Mouse (Mus musculus): ENCODE results near the gene Jhy. TPM values are rescaled to one million over a fixed set of nuclear protein-coding genes. Genes with fewer than 3 reads are reported as not detected.

Jhy gene
- total and polyA plus RNA-seq, 3 experiments: not detected

- H3K27ac ChIP-seq (ENCODE audit: control insufficient read depth, low read depth, low read length): no peak overlapping the region
- H3K9ac ChIP-seq (ENCODE audit: control insufficient read depth, low read depth, low read length, poor library complexity, severe bottlenecking): no peak overlapping the region
- H3K9me3 ChIP-seq (replicated peaks; ENCODE audit: insufficient read depth, low read length): no peaks in the 10 kb centered on the region
- no peaks in the 10 kb centered on the region for H3K79me2 ChIP-seq (ENCODE audit: control insufficient read depth, insufficient read depth, low read length, poor library complexity)
- H3K4me3 ChIP-seq (ENCODE audit: control insufficient read depth in 1 of 2, insufficient read depth in 1 of 2, low read depth in 2 of 2, low read length in 2 of 2): no peak overlapping the region
- no peaks in the 10 kb centered on the region for H3K36me3 ChIP-seq (ENCODE audit: control insufficient read depth in 1 of 2, insufficient read depth in 2 of 2, low read length in 2 of 2)
- no peaks in the 10 kb centered on the region for H3K4me1 ChIP-seq (ENCODE audit: control insufficient read depth in 1 of 2, insufficient read depth in 2 of 2, low read length in 2 of 2)
- TF ChIP-seq NRF1 (IDR thresholded peaks at IDR 0.05; ENCODE audit: insufficient read depth, low read depth, low read length, poor library complexity, severe bottlenecking) (no peak), UBTF (IDR thresholded peaks at IDR 0.05; ENCODE audit: borderline replicate concordance, insufficient read depth, low read depth, low read length) (no peak), CTCF (IDR thresholded peaks at IDR 0.05 in 2 of 3, conservative IDR thresholded peaks at IDR 0.05 in 1 of 3; ENCODE audit: control insufficient read depth in 1 of 3, insufficient read depth in 1 of 3, low read depth in 2 of 3, low read length in 3 of 3, poor library complexity in 1 of 3, severe bottlenecking in 1 of 3) (no peak), ZNF384 (IDR thresholded peaks at IDR 0.05; ENCODE audit: low read depth, low read length) (no peak), BHLHE40 (IDR thresholded peaks at IDR 0.05; ENCODE audit: borderline replicate concordance, low read depth, low read length) (no peak)
- no peak for DNase-seq (ENCODE audit: low read depth, low spot score)
- H3K27me3 ChIP-seq (ENCODE audit: control insufficient read depth in 1 of 2, insufficient read depth in 2 of 2, low read length in 2 of 2): no peaks in the 10 kb centered on the region
These were observed 87.2 kb downstream of the Jhy start for GRCm38 (mm10) chr9:40876693-40877092.

- no peak overlapping the region for H3K27ac ChIP-seq (ENCODE audit: control insufficient read depth, low read depth, low read length)
- TF ChIP-seq RAD21 (IDR thresholded peaks at IDR 0.05; ENCODE audit: low read depth, low read length): no peak
- no peak for TF ChIP-seq USF2 (IDR thresholded peaks at IDR 0.05; ENCODE audit: borderline replicate concordance in 1 of 2, insufficient read depth in 1 of 2, low read depth in 1 of 2, low read length in 2 of 2)
- no peak for TF ChIP-seq BHLHE40 (IDR thresholded peaks at IDR 0.05; ENCODE audit: borderline replicate concordance, low read depth, low read length)
- no peak for TF ChIP-seq POLR2AphosphoS2 (IDR thresholded peaks at IDR 0.05; ENCODE audit: low read length)
- no peak for TF ChIP-seq POLR2A (IDR thresholded peaks at IDR 0.05; ENCODE audit: control insufficient read depth in 1 of 2, insufficient read depth in 1 of 2, low read depth in 1 of 2, low read length in 2 of 2, poor library complexity in 1 of 2)
- no peak for TF ChIP-seq MYB (IDR thresholded peaks at IDR 0.05; ENCODE audit: low read depth, low read length)
- no peak for TF ChIP-seq ETS1 (IDR thresholded peaks at IDR 0.05; ENCODE audit: low read depth, low read length)
- TF ChIP-seq SIN3A (IDR thresholded peaks at IDR 0.05; ENCODE audit: low read length): no peak
- no peak for TF ChIP-seq USF1 (IDR thresholded peaks at IDR 0.05; ENCODE audit: low read depth, low read length)
- TF ChIP-seq MEF2A (IDR thresholded peaks at IDR 0.05; ENCODE audit: extremely low read depth, insufficient replicate concordance, low read depth, low read length, poor library complexity, severe bottlenecking): no peak
- no peak for TF ChIP-seq RCOR1 (IDR thresholded peaks at IDR 0.05; ENCODE audit: low read depth, low read length)
- no peak for DNase-seq (ENCODE audit: low read depth, low spot score)
- H3K4me3 ChIP-seq (ENCODE audit: control insufficient read depth in 1 of 2, insufficient read depth in 1 of 2, low read depth in 2 of 2, low read length in 2 of 2): no peak overlapping the region
- H3K36me3 ChIP-seq (ENCODE audit: control insufficient read depth in 1 of 2, insufficient read depth in 2 of 2, low read length in 2 of 2): no peaks in the 10 kb centered on the region
- H3K27me3 ChIP-seq (ENCODE audit: control insufficient read depth in 1 of 2, insufficient read depth in 2 of 2, low read length in 2 of 2): no peaks in the 10 kb centered on the region
- H3K4me1 ChIP-seq (ENCODE audit: control insufficient read depth in 1 of 2, insufficient read depth in 2 of 2, low read length in 2 of 2): no peaks in the 10 kb centered on the region
- H3K9ac ChIP-seq (ENCODE audit: control insufficient read depth, low read depth, low read length, poor library complexity, severe bottlenecking): no peak overlapping the region
- H3K79me2 ChIP-seq (ENCODE audit: control insufficient read depth, insufficient read depth, low read length, poor library complexity): no peaks in the 10 kb centered on the region
- H3K9me3 ChIP-seq (replicated peaks; ENCODE audit: insufficient read depth, low read length): no peaks in the 10 kb centered on the region
These were observed 87.8 kb downstream of the Jhy start for GRCm38 (mm10) chr9:40876164-40876563.

Data from MEL (cell line).